Mouse (Mus musculus) liver, embryonic 16.5 days (tissue): ENCODE results near the gene Nrp2. TPM values are rescaled to one million over a fixed set of nuclear protein-coding genes. Genes with fewer than 3 reads are reported as not detected.

Experiments
- ATAC-seq: fragments of 200-750 bp; cut with Nextera tagmentation; 2 replicates; pipeline ENCODE4 v1.8.0; 2017; ENCODE audit warnings: low read depth, mild to moderate bottlenecking, moderate number of reproducible peaks, moderate library complexity
- H3K27ac ChIP-seq: fragments of 300-500 bp; sonication (generic); 2 replicates; pipeline ENCODE4 v1.5.1; 2014; ENCODE audit warnings: mild to moderate bottlenecking, low read length
- H3K27me3 ChIP-seq: fragments of 300-500 bp; sonication (generic); 2 replicates; pipeline ENCODE4 v1.6.1; 2014; ENCODE audit warnings: low read depth, low read length, mixed read lengths; ENCODE audit not compliant: control insufficient read depth, insufficient read depth
- H3K36me3 ChIP-seq: fragments of 300-500 bp; sonication (generic); 2 replicates; pipeline ENCODE4 v1.6.1; 2014; ENCODE audit warnings: mild to moderate bottlenecking; ENCODE audit not compliant: control insufficient read depth, insufficient read depth
- H3K4me1 ChIP-seq: fragments of 300-500 bp; sonication (generic); 2 replicates; pipeline ENCODE4 v1.6.1; 2014; ENCODE audit warnings: low read depth, low read length, mixed read lengths; ENCODE audit not compliant: control insufficient read depth
- H3K4me2 ChIP-seq: fragments of 300-500 bp; sonication (generic); 2 replicates; pipeline ENCODE4 v1.6.1; 2014; ENCODE audit warnings: low read depth, low read length, mixed read lengths
- H3K4me3 ChIP-seq: fragments of 300-500 bp; sonication (generic); 2 replicates; pipeline ENCODE4 v1.5.1; 2014; ENCODE audit warnings: low read depth, mild to moderate bottlenecking, low read length
- H3K9ac ChIP-seq: fragments of 300-500 bp; sonication (generic); 2 replicates; pipeline ENCODE4 v1.6.1; 2014; ENCODE audit warnings: low read depth, low read length
- H3K9me3 ChIP-seq: fragments of 300-500 bp; sonication (generic); replicated peaks from 2 replicates; pipeline ENCODE4 v1.6.1; 2016; ENCODE audit warnings: low read length; ENCODE audit not compliant: control insufficient read depth
- WGBS: fragments of 180-500 bp; shearing (Covaris S2); extraction: QIAGEN DNeasy Blood & Tissue Kit; methylation state at CpG from one replicate; pipeline ENCODE4 v1.1.7; 2014; ENCODE audit not compliant: insufficient replicate concordance; 5-methylcytosine and 5-hydroxymethylcytosine counted together
- polyA plus RNA-seq: library from polyadenylated mRNA; unstranded; fragments of >200 nt; fragmentation: Nextera tagmentation; extraction: Ambion mirVana; gene quantifications from 2 replicates; pipeline ENCODE4 v1.2.1, GENCODE M21; 2015

The Nrp2 gene
- polyA plus RNA-seq, 1 experiment from 2014 or later, result 0.91 TPM

GRCm38 (mm10) chr1:62808395-62808794 is 105.3 kb downstream of the Nrp2 start:
- H3K9me3 ChIP-seq, result no peaks in the 10 kb centered on the region
- H3K27me3 ChIP-seq, result no peaks in the 10 kb centered on the region
- WGBS, result 66% methylated on average over 4 of the region's 4 CpGs
- no peak overlapping the region for H3K4me3 ChIP-seq
- H3K4me2 ChIP-seq, result no peak overlapping the region
- H3K36me3 ChIP-seq, result no peaks in the 10 kb centered on the region
- no peak overlapping the region for H3K9ac ChIP-seq
- H3K27ac ChIP-seq, result no peak overlapping the region
- H3K4me1 ChIP-seq, result no peaks in the 10 kb centered on the region
- no peak for ATAC-seq

DNA sequence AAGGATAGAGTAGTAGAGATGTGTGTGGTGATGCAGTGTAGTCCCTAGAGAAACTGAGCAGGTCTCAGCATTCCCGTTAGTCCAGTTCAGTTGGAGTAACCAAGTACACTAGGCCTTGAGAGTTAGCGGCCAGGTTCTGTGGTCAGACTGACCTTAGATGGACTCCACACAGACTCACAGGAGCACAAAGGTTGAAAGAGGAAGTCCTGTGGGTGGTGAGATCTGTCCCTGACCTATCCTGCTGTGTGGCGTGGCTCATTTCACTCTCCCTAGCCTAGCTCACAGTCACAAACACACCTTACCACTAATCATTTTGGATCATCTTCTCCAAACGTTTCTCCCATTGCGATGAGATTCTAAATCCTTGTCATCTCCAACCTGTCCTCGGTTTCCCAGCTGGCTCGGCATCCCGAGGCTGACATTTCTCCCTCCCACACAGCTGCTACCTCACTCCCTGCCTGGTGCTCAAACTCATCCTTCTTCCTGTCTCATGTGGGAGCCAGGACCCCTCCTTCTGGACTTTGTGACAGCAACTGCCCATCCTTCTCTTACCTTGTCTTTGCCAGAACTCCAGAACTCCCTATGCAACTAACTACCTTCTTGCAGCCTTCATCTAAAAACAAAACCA is 106.6 kb downstream of the Nrp2 start:
- 59% methylated on average over 8 of the region's 8 CpGs for WGBS

GRCm38 (mm10) chr1:62811141-62811540 is 108.1 kb downstream of the Nrp2 start:
- no peaks in the 10 kb centered on the region for H3K9me3 ChIP-seq
- no peak for ATAC-seq
- 72% methylated on average over 7 of the region's 7 CpGs for WGBS
- no peak overlapping the region for H3K27ac ChIP-seq
- no peaks in the 10 kb centered on the region for H3K36me3 ChIP-seq
- H3K4me3 ChIP-seq, result no peak overlapping the region
- no peaks in the 10 kb centered on the region for H3K27me3 ChIP-seq
- no peak overlapping the region for H3K9ac ChIP-seq
- no peak overlapping the region for H3K4me2 ChIP-seq
- H3K4me1 ChIP-seq, result no peaks in the 10 kb centered on the region

More for the DNA sequence above, 106.6 kb downstream of the Nrp2 start:
- H3K27me3 ChIP-seq, result no peaks in the 10 kb centered on the region
- H3K9me3 ChIP-seq, result no peaks in the 10 kb centered on the region
- H3K4me3 ChIP-seq, result no peak overlapping the region
- no peak overlapping the region for H3K9ac ChIP-seq
- no peak overlapping the region for H3K27ac ChIP-seq
- H3K4me2 ChIP-seq, result no peak overlapping the region
- no peaks in the 10 kb centered on the region for H3K4me1 ChIP-seq
- H3K36me3 ChIP-seq, result no peaks in the 10 kb centered on the region
- ATAC-seq, result no peak

DNA sequence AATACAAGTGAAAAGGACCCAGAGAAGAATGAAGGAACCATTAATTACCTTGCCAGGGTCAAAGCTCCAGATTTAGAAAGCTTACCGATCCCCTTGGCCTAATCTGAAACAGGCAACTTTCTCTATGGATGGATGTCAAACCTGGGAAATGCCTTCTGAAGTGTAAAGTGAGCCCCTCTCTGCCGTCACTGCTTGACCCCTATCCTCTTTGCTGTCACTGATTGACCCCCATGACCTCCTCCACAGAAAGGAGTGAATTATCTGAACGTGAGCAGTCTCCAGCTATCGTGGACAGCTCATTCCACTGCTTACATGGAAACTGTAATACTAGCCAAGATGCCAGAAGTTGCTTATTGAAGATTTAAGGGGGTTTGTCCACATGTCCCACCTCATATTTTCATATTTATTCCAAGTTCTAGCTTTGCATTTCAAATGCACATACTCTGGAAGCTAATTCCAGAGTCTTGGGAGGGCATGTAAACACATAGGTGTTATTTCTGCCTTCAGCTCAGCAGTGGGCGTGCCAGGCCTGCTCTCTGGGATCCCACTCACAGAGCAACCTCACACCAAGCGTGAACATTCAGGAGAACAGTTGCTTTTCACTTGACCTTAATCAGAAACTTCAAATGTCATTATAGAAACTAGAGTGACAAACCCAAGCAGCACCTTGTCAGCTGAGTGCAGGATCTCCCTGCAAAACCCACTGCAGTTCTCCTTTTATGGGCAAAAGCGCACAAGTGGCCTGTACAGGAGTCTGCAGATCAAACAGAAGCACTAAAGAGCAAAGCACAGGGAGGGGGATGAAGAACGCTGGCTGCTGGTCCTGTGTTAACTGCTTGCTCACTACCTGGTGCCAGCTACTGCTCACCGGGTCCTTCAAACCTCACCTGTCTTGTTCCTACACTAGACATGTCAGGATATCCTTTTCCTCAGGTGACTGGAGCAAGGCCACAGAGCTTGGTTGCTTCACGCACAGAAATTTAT is 109.9 kb downstream of the Nrp2 start:
- 56% methylated on average over 10 of the region's 10 CpGs for WGBS
- ATAC-seq, result no peak
- Histone ChIP-seq H3K27me3 (no peaks in the 10 kb centered on the region), H3K36me3 (no peaks in the 10 kb centered on the region), H3K9me3 (no peaks in the 10 kb centered on the region), H3K4me2 (no peak overlapping the region), H3K4me1 (no peaks in the 10 kb centered on the region), H3K27ac (no peak overlapping the region), H3K9ac (no peak overlapping the region), H3K4me3 (no peak overlapping the region)

GRCm38 (mm10) chr1:62813938-62814337 is 110.9 kb downstream of the Nrp2 start:
- ATAC-seq, result no peak
- Histone ChIP-seq H3K4me2 (no peak overlapping the region), H3K36me3 (no peaks in the 10 kb centered on the region), H3K4me3 (no peak overlapping the region), H3K4me1 (no peaks in the 10 kb centered on the region), H3K27ac (no peak overlapping the region), H3K27me3 (no peaks in the 10 kb centered on the region), H3K9me3 (no peaks in the 10 kb centered on the region), H3K9ac (no peak overlapping the region)
- 67% methylated on average over 1 of the region's 1 CpGs for WGBS

DNA sequence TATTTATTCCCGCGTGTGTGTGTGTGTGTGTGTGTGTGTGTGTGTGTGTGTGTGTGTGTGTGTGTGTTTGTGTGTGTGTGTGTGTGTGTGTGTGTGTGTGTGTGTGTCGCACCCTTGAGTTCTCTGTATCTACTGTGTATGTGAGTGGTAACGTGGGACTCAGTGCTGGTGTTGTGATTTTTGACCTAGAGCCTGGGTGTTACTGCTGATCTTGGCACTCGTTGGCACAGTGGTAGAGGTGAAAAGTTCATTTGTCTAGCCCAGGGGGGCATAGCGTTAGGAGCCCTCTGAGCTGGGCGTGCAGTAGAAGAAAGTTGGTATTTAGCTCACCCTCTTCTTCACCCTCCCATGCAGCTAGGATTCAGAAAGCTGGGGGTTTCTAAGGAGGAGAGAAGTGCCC is 114.5 kb downstream of the Nrp2 start:
- no peaks in the 10 kb centered on the region for H3K27me3 ChIP-seq
- whole genome bisulfite sequencing, result 71% methylated on average over 7 of the region's 7 CpGs

DNA sequence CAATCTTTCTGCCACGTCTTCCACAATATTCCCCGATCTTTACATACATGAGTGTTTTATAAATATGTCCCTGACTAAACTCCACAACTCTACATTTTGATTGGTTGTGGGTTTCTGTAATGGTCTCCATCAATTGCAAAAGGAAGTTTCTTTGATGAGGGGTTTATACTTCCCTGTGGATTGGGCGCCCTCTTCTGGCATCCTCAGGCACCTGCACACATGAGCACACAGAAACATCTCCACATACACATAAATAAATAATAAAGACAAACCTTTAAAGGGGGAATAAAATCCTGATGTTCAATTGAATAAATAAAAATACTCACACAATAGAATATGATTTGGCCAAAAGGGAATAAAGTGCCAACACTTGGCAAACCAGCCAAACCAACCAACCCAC is 117.1 kb downstream of the Nrp2 start:
- H3K4me3 ChIP-seq, result no peak overlapping the region
- WGBS, result 71% methylated on average over 3 of the region's 3 CpGs
- ATAC-seq, result no peak
- no peak overlapping the region for H3K27ac ChIP-seq
- no peaks in the 10 kb centered on the region for H3K36me3 ChIP-seq
- H3K9me3 ChIP-seq, result no peaks in the 10 kb centered on the region
- H3K9ac ChIP-seq, result no peak overlapping the region
- no peaks in the 10 kb centered on the region for H3K4me1 ChIP-seq
- H3K4me2 ChIP-seq, result no peak overlapping the region
- no peaks in the 10 kb centered on the region for H3K27me3 ChIP-seq

More for the DNA sequence above, 114.5 kb downstream of the Nrp2 start:
- H3K4me2 ChIP-seq, result no peak overlapping the region
- H3K4me1 ChIP-seq, result no peaks in the 10 kb centered on the region
- H3K36me3 ChIP-seq, result no peaks in the 10 kb centered on the region
- H3K27ac ChIP-seq, result no peak overlapping the region
- ATAC-seq, result no peak
- H3K9ac ChIP-seq, result no peak overlapping the region
- H3K9me3 ChIP-seq, result no peaks in the 10 kb centered on the region
- H3K4me3 ChIP-seq, result no peak overlapping the region

DNA sequence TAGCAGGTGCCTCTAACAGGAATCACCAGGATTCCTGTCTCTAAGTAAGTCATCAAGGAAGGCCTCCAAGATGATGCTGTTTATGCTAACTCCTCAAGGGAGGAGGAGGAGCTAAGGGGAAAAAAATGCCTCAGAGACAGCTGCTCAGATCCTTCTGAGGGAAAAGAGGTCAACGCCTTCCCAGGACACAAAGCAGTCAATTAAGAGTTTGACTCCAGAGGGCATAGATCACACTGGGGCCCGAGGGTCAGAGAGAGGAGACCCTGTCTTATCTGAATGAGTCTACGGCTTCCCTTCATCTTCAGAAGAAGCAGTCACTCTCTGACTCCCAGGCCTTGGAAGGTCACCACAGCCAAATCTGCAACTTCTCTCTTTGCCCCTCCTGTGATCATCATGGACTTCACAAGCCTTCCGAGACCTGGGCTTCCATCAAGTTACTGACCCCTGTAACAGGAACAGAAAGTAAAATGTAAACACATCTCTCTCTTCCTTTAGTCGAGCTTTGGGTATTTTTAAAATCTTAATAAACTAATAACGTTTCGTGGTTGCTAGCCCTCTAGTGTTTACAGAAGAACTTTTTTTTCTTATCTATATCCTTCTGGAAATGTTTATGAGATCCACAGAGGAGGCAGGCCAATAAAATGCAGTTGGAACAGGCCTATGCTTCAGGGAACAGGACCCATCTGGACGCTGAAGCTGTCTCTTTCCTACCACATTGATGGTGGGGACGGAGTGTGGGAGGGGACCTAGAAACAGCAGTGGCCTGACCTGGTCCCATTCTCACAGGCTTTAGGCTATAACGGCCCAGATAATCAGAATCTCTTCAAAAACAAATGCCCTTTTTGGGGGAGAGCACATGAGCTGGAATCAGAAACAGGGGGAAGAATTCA is 118.7 kb downstream of the Nrp2 start:
- no peak overlapping the region for H3K27ac ChIP-seq
- H3K4me2 ChIP-seq, result no peak overlapping the region
- WGBS, result 46% methylated on average over 10 of the region's 10 CpGs

More for the DNA sequence above, 118.7 kb downstream of the Nrp2 start:
- no peaks in the 10 kb centered on the region for H3K36me3 ChIP-seq
- no peaks in the 10 kb centered on the region for H3K9me3 ChIP-seq
- no peak overlapping the region for H3K4me3 ChIP-seq
- H3K9ac ChIP-seq, result no peak overlapping the region
- no peak for ATAC-seq
- no peaks in the 10 kb centered on the region for H3K4me1 ChIP-seq
- H3K27me3 ChIP-seq, result no peaks in the 10 kb centered on the region
